Mouse (Mus musculus) liver, adult 2 months (tissue): Measurements from ENCODE around the gene Lama4. TPM values are rescaled to one million over a fixed set of nuclear protein-coding genes. Genes with fewer than 3 reads are reported as not detected.

Experiments used
- DNase-seq: peaks from one replicate; pipeline ENCODE4 v3.0.0-alpha.2; 2011; ENCODE audit warnings: low read depth, low spot score; ENCODE audit errors: extremely low read depth
- H3K27ac ChIP-seq: fragments of 200-500 bp; replicated peaks from 2 replicates; pipeline ENCODE4 v1.5.1; 2012; ENCODE audit warnings: low read depth, mild to moderate bottlenecking, control low read depth, inconsistent platforms, low read length; ENCODE audit not compliant: insufficient read depth
- H3K27me3 ChIP-seq: fragments of 200-500 bp; 2 replicates; pipeline ENCODE4 v1.6.1; 2012; ENCODE audit warnings: mild to moderate bottlenecking, moderate library complexity, low read length, inconsistent platforms; ENCODE audit not compliant: control insufficient read depth, insufficient read depth
- H3K36me3 ChIP-seq: fragments of 200-500 bp; 2 replicates; pipeline ENCODE4 v1.6.1; 2012; ENCODE audit warnings: low read length, inconsistent platforms; ENCODE audit not compliant: control insufficient read depth, insufficient read depth
- H3K4me1 ChIP-seq: fragments of 200-500 bp; 2 replicates; pipeline ENCODE4 v1.6.1; 2011; ENCODE audit warnings: low read length; ENCODE audit not compliant: control insufficient read depth, insufficient read depth
- H3K4me3 ChIP-seq: fragments of 200-500 bp; 2 replicates; pipeline ENCODE4 v1.5.1; 2011; ENCODE audit warnings: low read depth, mild to moderate bottlenecking, control low read depth, low read length, moderate library complexity; ENCODE audit not compliant: insufficient read depth
- H3K79me2 ChIP-seq: fragments of 200-500 bp; 2 replicates; pipeline ENCODE4 v1.6.1; 2012; ENCODE audit warnings: inconsistent platforms, mild to moderate bottlenecking, low read length, moderate library complexity; ENCODE audit not compliant: control insufficient read depth, insufficient read depth
- H3K9ac ChIP-seq: fragments of 200-500 bp; 2 replicates; pipeline ENCODE4 v1.6.1; 2012; ENCODE audit warnings: low read depth, mild to moderate bottlenecking, control low read depth, inconsistent platforms, low read length
- CTCF ChIP-seq: fragments of 200-500 bp; IDR thresholded peaks from 2 replicates; pipeline ENCODE4 v1.5.1; 2011; ENCODE audit warnings: low read depth, low read length, control low read depth
- POLR2A ChIP-seq: fragments of 200-500 bp; IDR thresholded peaks from 2 replicates; pipeline ENCODE4 v1.6.1; 2011; ENCODE audit warnings: low read length, control low read depth; ENCODE audit not compliant: insufficient read depth; ENCODE audit errors: extremely low read depth
- WGBS: fragments of 180-500 bp; shearing (Covaris S2); methylation state at CpG from one replicate; pipeline ENCODE4 v1.1.7; 2018; 5-methylcytosine and 5-hydroxymethylcytosine counted together
- polyA plus RNA-seq: library from polyadenylated mRNA; depleted of rRNA; stranded (reverse); fragments of >200 nt; gene quantifications from 2 replicates; pipeline ENCODE4 v1.2.3, GENCODE M21; 2012
- total RNA-seq: library from RNA; depleted of rRNA; stranded (reverse); fragments of >200 nt; gene quantifications from 2 replicates; pipeline ENCODE4 v1.2.3, GENCODE M21; 2014

Gene Lama4
- total and polyA plus RNA-seq, 2 experiments, result 1.6 to 6.7 TPM

DNA sequence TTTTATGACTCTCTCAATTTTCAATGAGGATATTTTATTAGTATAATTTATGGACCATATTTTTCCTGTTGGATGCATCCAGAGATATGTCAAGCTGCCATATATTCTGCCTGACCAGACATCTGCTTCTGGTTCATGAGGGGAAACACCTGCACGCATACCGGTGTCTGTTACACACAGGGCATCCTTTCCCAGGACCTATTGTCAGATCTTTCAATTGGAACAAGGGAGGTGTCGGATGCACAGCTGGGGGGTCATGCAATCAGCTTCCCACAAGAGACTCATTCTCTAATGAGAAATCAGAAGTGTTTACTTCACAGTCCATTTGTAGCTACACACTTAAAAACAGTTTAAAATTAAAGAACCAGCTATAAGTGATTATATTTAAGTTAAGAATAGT, 20.7 kb downstream of the Lama4 start:
- no peaks in the 10 kb centered on the region for H3K79me2 ChIP-seq
- H3K27me3 ChIP-seq, result no peaks in the 10 kb centered on the region
- no peak overlapping the region for H3K27ac ChIP-seq
- no peak for TF ChIP-seq CTCF
- TF ChIP-seq POLR2A, result no peak
- no peak for DNase-seq
- no peak overlapping the region for H3K4me3 ChIP-seq
- WGBS, result 86% methylated on average over 3 of the region's 3 CpGs
- H3K36me3 ChIP-seq, result no peaks in the 10 kb centered on the region
- H3K4me1 ChIP-seq, result no peaks in the 10 kb centered on the region
- no peak overlapping the region for H3K9ac ChIP-seq

- Histone ChIP-seq H3K4me1 (no peaks in the 10 kb centered on the region), H3K36me3 (no peaks in the 10 kb centered on the region), H3K79me2 (no peaks in the 10 kb centered on the region), H3K9ac (no peak overlapping the region), H3K27ac (no peak overlapping the region), H3K27me3 (no peaks in the 10 kb centered on the region), H3K4me3 (no peak overlapping the region)
- DNase-seq, result no peak
- WGBS, result 89% methylated on average over 1 of the region's 1 CpGs
- TF ChIP-seq POLR2A, result no peak
- no peak for TF ChIP-seq CTCF
Measured at GRCm38 (mm10) chr10:38992827-38993226, 27.5 kb downstream of the Lama4 start.

- no peaks in the 10 kb centered on the region for H3K27me3 ChIP-seq
- TF ChIP-seq POLR2A, result no peak
- no peaks in the 10 kb centered on the region for H3K79me2 ChIP-seq
- no peak overlapping the region for H3K9ac ChIP-seq
- H3K4me1 ChIP-seq, result no peaks in the 10 kb centered on the region
- no peak for DNase-seq
- H3K36me3 ChIP-seq, result no peaks in the 10 kb centered on the region
- no peak overlapping the region for H3K4me3 ChIP-seq
- whole genome bisulfite sequencing, result 85% methylated on average over 2 of the region's 2 CpGs
- no peak overlapping the region for H3K27ac ChIP-seq
Measured at GRCm38 (mm10) chr10:38993632-38994424, 28.5 kb downstream of the Lama4 start.

DNA sequence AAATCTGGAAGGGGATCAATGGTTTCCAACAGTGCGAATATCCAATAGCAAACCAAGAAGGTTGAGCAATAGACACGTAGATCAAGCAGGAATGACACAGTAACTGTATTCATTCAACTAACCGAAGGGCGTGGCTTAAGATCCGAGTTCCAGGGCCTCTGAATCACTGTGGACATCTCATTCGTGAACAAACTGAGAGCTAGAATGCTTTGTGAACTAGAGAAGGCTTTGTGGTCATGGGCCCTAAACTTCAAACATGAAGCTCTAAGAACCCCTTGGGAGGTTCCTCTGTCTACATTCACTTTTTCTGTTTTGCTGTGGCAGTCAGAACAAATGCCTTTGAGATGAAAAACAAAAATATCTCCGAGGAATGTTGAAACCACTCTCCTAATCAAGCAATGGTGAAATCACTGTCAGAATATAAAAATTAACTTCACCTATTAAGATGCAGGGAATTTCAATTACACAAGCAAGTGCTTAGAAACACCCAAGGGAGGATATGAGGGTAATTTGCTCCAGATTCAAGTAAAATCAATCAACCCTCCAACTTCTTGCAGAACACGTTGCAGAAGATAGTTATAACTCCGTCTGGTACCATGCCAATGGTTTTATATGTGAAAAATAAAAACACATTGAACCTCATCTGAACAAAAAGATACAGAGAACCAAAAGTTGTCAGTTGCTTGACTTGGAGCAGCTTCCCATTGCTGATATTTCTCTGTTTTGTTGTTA, 29.6 kb downstream of the Lama4 start:
- DNase-seq, result no peak
- no peak overlapping the region for H3K4me3 ChIP-seq
- H3K27me3 ChIP-seq, result no peaks in the 10 kb centered on the region
- no peak overlapping the region for H3K27ac ChIP-seq
- no peaks in the 10 kb centered on the region for H3K36me3 ChIP-seq
- H3K4me1 ChIP-seq, result no peaks in the 10 kb centered on the region
- 84% methylated on average over 9 of the region's 9 CpGs for WGBS
- H3K9ac ChIP-seq, result no peak overlapping the region
- TF ChIP-seq CTCF, result no peak
- TF ChIP-seq POLR2A, result no peak
- H3K79me2 ChIP-seq, result no peaks in the 10 kb centered on the region

DNA sequence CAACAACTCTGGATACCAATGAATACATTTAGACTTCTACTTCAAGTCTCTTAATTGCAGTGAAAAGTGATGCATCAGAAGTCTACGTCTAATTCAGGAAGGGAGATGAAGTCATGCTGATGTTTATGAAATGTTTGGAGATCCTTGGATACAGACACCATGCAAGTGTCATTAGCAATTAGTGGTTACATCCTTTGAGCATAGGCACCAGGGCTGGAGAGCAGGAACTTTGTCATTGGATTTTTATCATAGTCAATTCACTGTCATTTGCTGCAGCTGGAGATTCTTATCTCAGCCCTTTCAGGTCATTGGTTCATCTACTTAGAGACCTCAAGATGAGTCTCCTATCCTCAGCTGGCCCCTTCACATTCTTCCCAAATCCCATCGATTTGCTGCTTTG, 30.6 kb downstream of the Lama4 start:
- TF ChIP-seq POLR2A (no peak), CTCF (no peak)
- H3K27ac ChIP-seq, result no peak overlapping the region
- H3K4me1 ChIP-seq, result no peaks in the 10 kb centered on the region
- no peaks in the 10 kb centered on the region for H3K79me2 ChIP-seq
- no peaks in the 10 kb centered on the region for H3K27me3 ChIP-seq
- no peak for DNase-seq
- H3K4me3 ChIP-seq, result no peak overlapping the region
- 82% methylated on average over 2 of the region's 2 CpGs for WGBS
- no peak overlapping the region for H3K9ac ChIP-seq
- no peaks in the 10 kb centered on the region for H3K36me3 ChIP-seq

- Histone ChIP-seq H3K4me3 (no peak overlapping the region), H3K27me3 (no peaks in the 10 kb centered on the region), H3K4me1 (no peaks in the 10 kb centered on the region), H3K36me3 (no peaks in the 10 kb centered on the region), H3K27ac (no peak overlapping the region), H3K9ac (no peak overlapping the region), H3K79me2 (no peaks in the 10 kb centered on the region)
- DNase-seq, result no peak
- TF ChIP-seq POLR2A, result no peak
- no peak for TF ChIP-seq CTCF
- 77% methylated on average over 4 of the region's 4 CpGs for WGBS
Measured at GRCm38 (mm10) chr10:39000951-39001350, 35.6 kb downstream of the Lama4 start.
